Mouse (Mus musculus) CH12.LX (cell line): Measurements from ENCODE around the gene Acadvl. TPM values are rescaled to one million over a fixed set of nuclear protein-coding genes. Genes with fewer than 3 reads are reported as not detected.

Source experiments
- DNase-seq: peaks from one replicate; pipeline ENCODE4 v3.0.0-alpha.2; 2013; ENCODE audit errors: extremely low read depth
- H3K27ac ChIP-seq: 2 replicates; pipeline ENCODE4 v1.5.1; 2012; ENCODE audit warnings: low read depth, mild to moderate bottlenecking, control low read depth, moderate library complexity; ENCODE audit not compliant: insufficient read depth
- H3K27me3 ChIP-seq: replicated peaks from 2 replicates; pipeline ENCODE3; 2012; ENCODE audit warnings: inconsistent platforms
- H3K36me3 ChIP-seq, 2 experiments: replicated peaks in 1 of 2; 2 replicates each; pipeline versions ENCODE3 to v1.6.1; 2012; ENCODE audit warnings: inconsistent platforms in 1 of 2, low read length in 1 of 2, mild to moderate bottlenecking in 1 of 2, mixed read lengths in 1 of 2, moderate library complexity in 1 of 2; ENCODE audit not compliant: control insufficient read depth in 1 of 2, insufficient read depth in 1 of 2
- H3K4me1 ChIP-seq, 2 experiments: 2 replicates each; pipeline ENCODE4 v1.6.1; 2012; ENCODE audit warnings: inconsistent platforms in 1 of 2, moderate library complexity in 1 of 2; ENCODE audit not compliant: insufficient read depth in 2 of 2, control insufficient read depth in 1 of 2
- H3K4me2 ChIP-seq: 2 replicates; pipeline ENCODE4 v1.6.1; 2012; ENCODE audit warnings: low read depth, mild to moderate bottlenecking, control low read depth; ENCODE audit not compliant: poor library complexity, insufficient read depth, severe bottlenecking
- H3K4me3 ChIP-seq, 3 experiments: fragments of 150-350 bp in 1 of 3; sonication (generic) in 1 of 3; replicated peaks in 1 of 3; 2 replicates each; pipeline versions ENCODE3 to v1.5.1; 2011 to 2012; ENCODE audit warnings: low read depth in 2 of 3, low read length in 2 of 3, mild to moderate bottlenecking in 2 of 3, moderate library complexity in 2 of 3, control low read depth in 1 of 3, improper control_type of control experiment in 1 of 3, inconsistent platforms in 1 of 3, mixed read lengths in 1 of 3; ENCODE audit not compliant: poor library complexity in 1 of 3
- H3K79me2 ChIP-seq: replicated peaks from 2 replicates; pipeline ENCODE4 v1.6.1; 2012; ENCODE audit warnings: mild to moderate bottlenecking, moderate library complexity; ENCODE audit not compliant: control insufficient read depth, poor library complexity, insufficient read depth, severe bottlenecking; ENCODE audit errors: extremely low read depth
- H3K9ac ChIP-seq: 2 replicates; pipeline ENCODE4 v1.6.1; 2012; ENCODE audit warnings: low read depth, mild to moderate bottlenecking, control low read depth, moderate library complexity; ENCODE audit not compliant: insufficient read depth
- H3K9me3 ChIP-seq: replicated peaks from 2 replicates; pipeline ENCODE3; 2012; ENCODE audit warnings: low read length, inconsistent platforms, mixed read lengths
- BHLHE40 ChIP-seq: IDR thresholded peaks from 2 replicates; pipeline ENCODE4 v1.6.1; 2011; ENCODE audit warnings: mild to moderate bottlenecking, low read depth, low read length, improper control_type of control experiment
- CHD1 ChIP-seq: IDR thresholded peaks from 2 replicates; pipeline ENCODE4 v1.6.1; 2012; ENCODE audit warnings: low read depth, low read length, improper control_type of control experiment, inconsistent platforms
- CHD2 ChIP-seq: IDR thresholded peaks from 2 replicates; pipeline ENCODE4 v1.6.1; 2011; ENCODE audit warnings: low read length, improper control_type of control experiment
- CTCF ChIP-seq, 2 experiments: IDR thresholded peaks in 1 of 2; conservative IDR thresholded peaks in 1 of 2; 2 replicates each; pipeline ENCODE4 v1.5.1; 2011 to 2012; ENCODE audit warnings: low read depth in 2 of 2, low read length in 2 of 2, improper control_type of control experiment in 1 of 2, inconsistent platforms in 1 of 2, mild to moderate bottlenecking in 1 of 2, moderate library complexity in 1 of 2
- E2F4 ChIP-seq: IDR thresholded peaks from 2 replicates; pipeline ENCODE4 v1.6.1; 2011; ENCODE audit warnings: low read depth, low read length, improper control_type of control experiment; ENCODE audit not compliant: insufficient replicate concordance
- ETS1 ChIP-seq: conservative IDR thresholded peaks from 2 replicates; pipeline ENCODE4 v1.6.1; 2012; ENCODE audit warnings: low read depth, mild to moderate bottlenecking, inconsistent platforms, low read length, improper control_type of control experiment, moderate library complexity
- GABPA ChIP-seq: IDR thresholded peaks from 2 replicates; pipeline ENCODE4 v1.6.1; 2012; ENCODE audit warnings: low read depth, low read length, improper control_type of control experiment, inconsistent platforms; ENCODE audit not compliant: insufficient replicate concordance
- IRF4 ChIP-seq: IDR thresholded peaks from 2 replicates; pipeline ENCODE4 v1.6.1; 2014; ENCODE audit warnings: low read depth, mild to moderate bottlenecking, inconsistent platforms, low read length, improper control_type of control experiment
- KAT2A ChIP-seq: IDR thresholded peaks from 2 replicates; pipeline ENCODE4 v1.6.1; 2012; ENCODE audit warnings: low read length, improper control_type of control experiment, inconsistent platforms; ENCODE audit not compliant: insufficient replicate concordance
- MAFK ChIP-seq: IDR thresholded peaks from 2 replicates; pipeline ENCODE4 v1.6.1; 2011; ENCODE audit warnings: low read length, improper control_type of control experiment; ENCODE audit not compliant: insufficient replicate concordance
- MAX ChIP-seq: IDR thresholded peaks from 2 replicates; pipeline ENCODE4 v1.6.1; 2011; ENCODE audit warnings: low read length, improper control_type of control experiment
- MAZ ChIP-seq: IDR thresholded peaks from 2 replicates; pipeline ENCODE4 v1.6.1; 2012; ENCODE audit warnings: low read depth, mild to moderate bottlenecking, inconsistent platforms, low read length, improper control_type of control experiment, moderate library complexity
- MYC ChIP-seq: IDR thresholded peaks from 2 replicates; pipeline ENCODE4 v1.6.1; 2011; ENCODE audit warnings: low read depth, mild to moderate bottlenecking, improper control_type of control experiment, low read length
- RAD21 ChIP-seq: IDR thresholded peaks from 2 replicates; pipeline ENCODE4 v1.6.1; 2011; ENCODE audit warnings: low read depth, mild to moderate bottlenecking, low read length, improper control_type of control experiment, moderate library complexity
- RCOR1 ChIP-seq: conservative IDR thresholded peaks from 2 replicates; pipeline ENCODE4 v1.6.1; 2012; ENCODE audit warnings: low read depth, mild to moderate bottlenecking, inconsistent platforms, low read length, improper control_type of control experiment
- SMC3 ChIP-seq: IDR thresholded peaks from 2 replicates; pipeline ENCODE4 v1.6.1; 2011; ENCODE audit warnings: low read depth, low read length, improper control_type of control experiment
- TBP ChIP-seq: conservative IDR thresholded peaks from 2 replicates; pipeline ENCODE4 v1.6.1; 2011; ENCODE audit warnings: low read depth, low read length, improper control_type of control experiment
- TCF12 ChIP-seq: IDR thresholded peaks from 2 replicates; pipeline ENCODE4 v1.6.1; 2014; ENCODE audit warnings: low read depth, mild to moderate bottlenecking, inconsistent platforms, low read length, improper control_type of control experiment
- USF1 ChIP-seq: IDR thresholded peaks from 2 replicates; pipeline ENCODE4 v1.6.1; 2014; ENCODE audit warnings: low read depth, mild to moderate bottlenecking, inconsistent platforms, low read length, improper control_type of control experiment
- ZKSCAN1 ChIP-seq: IDR thresholded peaks from 2 replicates; pipeline ENCODE4 v1.6.1; 2012; ENCODE audit warnings: low read depth, inconsistent platforms, low read length, improper control_type of control experiment, borderline replicate concordance
- ZNF384 ChIP-seq: IDR thresholded peaks from 2 replicates; pipeline ENCODE4 v1.6.1; 2012; ENCODE audit warnings: low read depth, low read length, improper control_type of control experiment, inconsistent platforms
- dilution Hi-C: fragments of 300-500 bp; cut with MboI; formaldehyde crosslinking; loops from 2 replicates; pipeline ENCODE4 v1.14.3; 2020; ENCODE audit warnings: low sequenced_read_pairs; ENCODE audit not compliant: extremely low pct_unique_long_range_greater_than_20kb, extremely low pct_ligation_motif_present
- in situ Hi-C: fragments of 300-500 bp; cut with MboI; formaldehyde crosslinking; loops from 3 replicates; pipeline ENCODE4 v1.14.3; 2019; ENCODE audit warnings: low sequenced_read_pairs, low pct_ligation_motif_present, low pct_unique_long_range_greater_than_20kb, mixed read lengths
- polyA plus RNA-seq: library from polyadenylated mRNA; unstranded; fragments of >175 nt; gene quantifications from 2 replicates; pipeline ENCODE4 v1.2.1, GENCODE M21; 2012; ENCODE audit warnings: low read depth; ENCODE audit not compliant: insufficient read length
- total RNA-seq, 2 experiments: library from RNA; depleted of rRNA; stranded (reverse); fragments of 300-350 nt in 1 of 2; fragments of >200 nt in 1 of 2; gene quantifications; 2 replicates each; pipeline ENCODE4 v1.2.3; 2012 to 2014

Acadvl gene
- total and polyA plus RNA-seq, 3 experiments = 76.9 to 148 (median 81.8) TPM

DNA sequence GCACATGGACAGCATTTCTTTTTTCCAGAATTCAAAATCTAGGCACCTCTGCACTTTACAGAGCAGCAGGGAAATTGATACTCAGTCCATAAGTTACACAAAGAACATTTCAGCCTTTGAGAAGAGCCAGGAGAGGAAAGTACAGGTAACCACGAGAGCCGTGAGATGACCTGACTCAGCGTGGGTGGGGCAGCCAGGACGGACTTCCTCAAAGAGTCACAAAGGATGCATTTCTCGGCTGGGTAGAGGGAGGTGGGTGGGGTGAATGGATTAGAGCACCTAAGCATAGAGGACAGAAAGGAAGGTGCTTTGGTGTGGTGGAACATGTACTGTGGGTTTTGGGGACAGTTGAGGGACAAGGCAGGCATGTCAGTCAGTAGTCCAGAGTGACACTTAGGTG lies 53.4 kb downstream of the Acadvl start:
- Histone ChIP-seq H3K79me2 (no peaks in the 10 kb centered on the region), H3K36me3 (peaks cover 0 to 4% of the 10 kb centered on the region in 2 experiments)
- DNase-seq = no peak
- TF ChIP-seq IRF4 (no peak), RAD21 (no peak), GABPA (no peak), USF1 (no peak), CTCF (conservative IDR thresholded peaks at IDR 0.05 in 1 of 2, IDR thresholded peaks at IDR 0.05 in 1 of 2; ENCODE audit: low read depth in 2 of 2, low read length in 2 of 2) (no peak), TBP (no peak), E2F4 (no peak), RCOR1 (no peak), MAZ (no peak), MAFK (no peak), ETS1 (no peak), CHD2 (no peak), MAX (no peak), BHLHE40 (no peak), MYC (no peak), CHD1 (no peak), KAT2A (no peak)
- TF ChIP-seq, all 38 proteins: peak for 0
- Histone ChIP-seq H3K9me3 (peaks cover 22% of the 10 kb centered on the region), H3K27ac (no peak overlapping the region), H3K4me2 (no peak overlapping the region), H3K4me1 (peaks cover 8% of the 10 kb centered on the region in 2 experiments), H3K27me3 (peaks cover 12% of the 10 kb centered on the region), H3K4me3 (no peak overlapping the region), H3K9ac (no peak overlapping the region)
- dilution Hi-C loops = no loop called here
- in situ Hi-C loops = no loop called here

DNA sequence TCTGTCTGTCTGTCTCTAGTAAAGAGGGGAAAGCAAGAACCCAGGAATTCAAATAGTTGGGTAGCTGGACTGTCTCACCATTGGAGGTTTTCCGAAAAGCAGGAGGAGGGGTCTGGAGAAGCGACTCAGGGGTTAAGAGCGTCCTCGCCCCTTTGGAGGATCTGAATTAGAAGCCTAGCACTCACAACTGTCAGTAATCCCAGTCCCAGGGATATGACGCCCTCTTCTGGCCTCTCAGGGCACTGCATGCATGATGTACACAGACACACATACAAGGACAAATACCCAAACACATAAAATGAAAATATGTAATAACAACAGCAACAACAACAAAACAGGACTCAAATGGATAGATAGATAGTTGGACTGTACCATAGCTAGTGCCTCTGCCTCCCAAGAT lies 54.6 kb downstream of the Acadvl start:
- Histone ChIP-seq H3K9me3 (peaks cover 10% of the 10 kb centered on the region), H3K9ac (no peak overlapping the region), H3K4me3 (no peak overlapping the region), H3K27ac (no peak overlapping the region), H3K4me1 (peaks cover 8% of the 10 kb centered on the region in 2 experiments), H3K4me2 (no peak overlapping the region), H3K36me3 (no peaks in the 10 kb centered on the region), H3K27me3 (peaks cover 12% of the 10 kb centered on the region), H3K79me2 (no peaks in the 10 kb centered on the region)
- in situ Hi-C loops = no loop called here
- peak; percentile 37 for DNase-seq
- TF ChIP-seq USF1 (no peak), TCF12 (no peak), ZKSCAN1 (no peak), RAD21 (peak; percentile 25), MAFK (no peak), MYC (no peak), E2F4 (no peak), MAZ (no peak), CTCF (conservative IDR thresholded peaks at IDR 0.05 in 1 of 2, IDR thresholded peaks at IDR 0.05 in 1 of 2; ENCODE audit: low read depth in 2 of 2, low read length in 2 of 2) (peak; percentile 62 to 70), ZNF384 (no peak), SMC3 (peak; percentile 34; the same call in 1 of the 2 replicates)
- dilution Hi-C loops = no loop called here

Other genes with a start within 250 kb of the Acadvl start
Only the 20 nearest of the 38 such genes appear.
- not detected in 2 replicates for gene Tmem95, start 137.4 kb downstream of the Acadvl start, total RNA-seq (2012; rRNA removed)
- gene Tmem95, start 137.4 kb downstream of the Acadvl start, total RNA-seq (2014; rRNA removed) = not detected in 2 replicates
- gene Tmem95, start 137.4 kb downstream of the Acadvl start, polyA plus RNA-seq = not detected in 2 replicates
- 3.3 and 3.9 TPM in 2 replicates for gene Kctd11, start 134.0 kb downstream of the Acadvl start, total RNA-seq (2012; rRNA removed)
- gene Kctd11, start 134.0 kb downstream of the Acadvl start, total RNA-seq (2014; rRNA removed) = 1.3 and 1.8 TPM in 2 replicates
- gene Kctd11, start 134.0 kb downstream of the Acadvl start, polyA plus RNA-seq = 1.5 and 2.1 TPM in 2 replicates
- gene Acap1, start 119.9 kb downstream of the Acadvl start, total RNA-seq (2012; rRNA removed) = 38.9 and 39.6 TPM in 2 replicates
- gene Acap1, start 119.9 kb downstream of the Acadvl start, total RNA-seq (2014; rRNA removed) = 58.2 and 66.2 TPM in 2 replicates
- gene Acap1, start 119.9 kb downstream of the Acadvl start, polyA plus RNA-seq = 66.7 and 70.9 TPM in 2 replicates
- gene 2810408A11Rik, start 114.4 kb downstream of the Acadvl start, total RNA-seq (2012; rRNA removed) = 0.34 and 0.59 TPM in 2 replicates
- gene 2810408A11Rik, start 114.4 kb downstream of the Acadvl start, total RNA-seq (2014; rRNA removed) = 0.35 and 0.86 TPM in 2 replicates
- 0.33 and 0.41 TPM in 2 replicates for gene 2810408A11Rik, start 114.4 kb downstream of the Acadvl start, polyA plus RNA-seq
- gene Neurl4, start 114.3 kb downstream of the Acadvl start, total RNA-seq (2012; rRNA removed) = 51.0 and 56.1 TPM in 2 replicates
- gene Neurl4, start 114.3 kb downstream of the Acadvl start, total RNA-seq (2014; rRNA removed) = 21.4 and 22.9 TPM in 2 replicates
- gene Neurl4, start 114.3 kb downstream of the Acadvl start, polyA plus RNA-seq = 40.1 and 46.2 TPM in 2 replicates
- 29.4 and 35.9 TPM in 2 replicates for gene Gps2, start 101.5 kb downstream of the Acadvl start, total RNA-seq (2012; rRNA removed)
- gene Gps2, start 101.5 kb downstream of the Acadvl start, total RNA-seq (2014; rRNA removed) = 25.0 and 27.4 TPM in 2 replicates
- gene Gps2, start 101.5 kb downstream of the Acadvl start, polyA plus RNA-seq = 69.2 and 73.6 TPM in 2 replicates
- gene Eif5a, start 93.5 kb downstream of the Acadvl start, total RNA-seq (2012; rRNA removed) = 1,419 and 1,651 TPM in 2 replicates
- gene Eif5a, start 93.5 kb downstream of the Acadvl start, total RNA-seq (2014; rRNA removed) = 2,535 and 2,729 TPM in 2 replicates
- gene Eif5a, start 93.5 kb downstream of the Acadvl start, polyA plus RNA-seq = 3,314 and 3,421 TPM in 2 replicates
- gene Ybx2, start 79.6 kb downstream of the Acadvl start, total RNA-seq (2012; rRNA removed) = 0.25 TPM in 1 of 2 replicates, not detected in the other
- not detected in 2 replicates for gene Ybx2, start 79.6 kb downstream of the Acadvl start, total RNA-seq (2014; rRNA removed)
- gene Ybx2, start 79.6 kb downstream of the Acadvl start, polyA plus RNA-seq = 0.39 TPM in 1 of 2 replicates, not detected in the other
- 2.2 and 2.6 TPM in 2 replicates for gene Slc2a4, start 67.2 kb downstream of the Acadvl start, total RNA-seq (2012; rRNA removed)
- 3.1 and 3.8 TPM in 2 replicates for gene Slc2a4, start 67.2 kb downstream of the Acadvl start, total RNA-seq (2014; rRNA removed)
- 2.3 and 2.4 TPM in 2 replicates for gene Slc2a4, start 67.2 kb downstream of the Acadvl start, polyA plus RNA-seq
- gene Cldn7, start 50.6 kb downstream of the Acadvl start, total RNA-seq (2012; rRNA removed) = not detected in 2 replicates
- gene Cldn7, start 50.6 kb downstream of the Acadvl start, total RNA-seq (2014; rRNA removed) = not detected in 2 replicates
- not detected in 2 replicates for gene Cldn7, start 50.6 kb downstream of the Acadvl start, polyA plus RNA-seq
- gene Ctdnep1, start 34.3 kb downstream of the Acadvl start, total RNA-seq (2012; rRNA removed) = 61.8 and 66.7 TPM in 2 replicates
- 37.7 and 42.9 TPM in 2 replicates for gene Ctdnep1, start 34.3 kb downstream of the Acadvl start, total RNA-seq (2014; rRNA removed)
- 143 and 171 TPM in 2 replicates for gene Ctdnep1, start 34.3 kb downstream of the Acadvl start, polyA plus RNA-seq
- gene Elp5, start 32.9 kb downstream of the Acadvl start, total RNA-seq (2012; rRNA removed) = 95.9 and 115 TPM in 2 replicates
- gene Elp5, start 32.9 kb downstream of the Acadvl start, total RNA-seq (2014; rRNA removed) = 111 and 119 TPM in 2 replicates
- gene Elp5, start 32.9 kb downstream of the Acadvl start, polyA plus RNA-seq = 177 and 182 TPM in 2 replicates
- gene Gabarap, start 24.3 kb downstream of the Acadvl start, total RNA-seq (2012; rRNA removed) = 182 and 189 TPM in 2 replicates
- gene Gabarap, start 24.3 kb downstream of the Acadvl start, total RNA-seq (2014; rRNA removed) = 187 and 213 TPM in 2 replicates
- gene Gabarap, start 24.3 kb downstream of the Acadvl start, polyA plus RNA-seq = 352 and 386 TPM in 2 replicates
- gene Phf23, start 19.6 kb downstream of the Acadvl start, total RNA-seq (2012; rRNA removed) = 67.2 and 81.8 TPM in 2 replicates
- gene Phf23, start 19.6 kb downstream of the Acadvl start, total RNA-seq (2014; rRNA removed) = 65.2 and 69.0 TPM in 2 replicates
- 93.2 and 99.8 TPM in 2 replicates for gene Phf23, start 19.6 kb downstream of the Acadvl start, polyA plus RNA-seq
- gene Dvl2, start 14.8 kb downstream of the Acadvl start, total RNA-seq (2012; rRNA removed) = 27.3 and 30.6 TPM in 2 replicates
- 15.1 and 15.7 TPM in 2 replicates for gene Dvl2, start 14.8 kb downstream of the Acadvl start, total RNA-seq (2014; rRNA removed)
- gene Dvl2, start 14.8 kb downstream of the Acadvl start, polyA plus RNA-seq = 25.3 and 27.1 TPM in 2 replicates
- gene Dlg4, start 1.5 kb upstream of the Acadvl start, total RNA-seq (2012; rRNA removed) = 9.8 and 15.3 TPM in 2 replicates
- 6.1 and 7.3 TPM in 2 replicates for gene Dlg4, start 1.5 kb upstream of the Acadvl start, total RNA-seq (2014; rRNA removed)
- gene Dlg4, start 1.5 kb upstream of the Acadvl start, polyA plus RNA-seq = 6.8 and 9.3 TPM in 2 replicates
- gene Asgr1, start 38.7 kb upstream of the Acadvl start, total RNA-seq (2012; rRNA removed) = not detected in 2 replicates
- gene Asgr1, start 38.7 kb upstream of the Acadvl start, total RNA-seq (2014; rRNA removed) = not detected in 2 replicates
- gene Asgr1, start 38.7 kb upstream of the Acadvl start, polyA plus RNA-seq = not detected in 2 replicates
- gene Asgr2, start 77.2 kb upstream of the Acadvl start, total RNA-seq (2012; rRNA removed) = 0.17 TPM in 1 of 2 replicates, not detected in the other
- not detected in 2 replicates for gene Asgr2, start 77.2 kb upstream of the Acadvl start, total RNA-seq (2014; rRNA removed)
- 0.19 and 0.39 TPM in 2 replicates for gene Asgr2, start 77.2 kb upstream of the Acadvl start, polyA plus RNA-seq
- 0.08 TPM in 1 of 2 replicates, not detected in the other for gene Mgl2, start 114.9 kb upstream of the Acadvl start, total RNA-seq (2012; rRNA removed)
- gene Mgl2, start 114.9 kb upstream of the Acadvl start, total RNA-seq (2014; rRNA removed) = not detected in 2 replicates
- gene Mgl2, start 114.9 kb upstream of the Acadvl start, polyA plus RNA-seq = not detected in 2 replicates
- 0.21 TPM in 1 of 2 replicates, not detected in the other for gene Clec10a, start 140.8 kb upstream of the Acadvl start, total RNA-seq (2012; rRNA removed)
- not detected in 2 replicates for gene Clec10a, start 140.8 kb upstream of the Acadvl start, total RNA-seq (2014; rRNA removed)
- gene Clec10a, start 140.8 kb upstream of the Acadvl start, polyA plus RNA-seq = not detected in 2 replicates